Mouse (Mus musculus): Measurements from ENCODE around the gene Mag. TPM values are rescaled to one million over a fixed set of nuclear protein-coding genes. Genes with fewer than 3 reads are reported as not detected.

Mag gene
- total and polyA plus RNA-seq, 2 experiments from 2014 or later, result 14.4 to 48.7 TPM

DNA sequence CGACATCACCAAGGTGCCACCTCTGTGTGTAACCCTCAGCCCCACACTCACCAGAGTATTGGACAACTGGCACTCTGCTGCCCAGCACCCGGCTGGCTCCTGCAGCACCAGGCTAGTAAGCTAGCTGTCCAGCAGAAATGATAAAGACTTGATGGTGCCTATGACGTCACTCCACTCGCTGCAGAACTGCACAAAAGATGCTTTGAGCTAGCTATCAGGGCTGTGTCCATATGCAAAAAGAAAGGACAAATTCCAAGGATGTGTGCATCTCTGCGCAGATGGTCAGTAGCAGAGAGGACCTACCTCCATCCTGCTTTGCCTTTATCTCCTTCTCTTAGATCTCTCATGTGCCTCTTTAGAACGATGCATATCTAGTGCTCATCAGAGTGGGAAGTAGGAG lies 58.6 kb downstream of the Mag start, which contains the start of gene Ffar3:
Gene Ffar3 (minus strand): TSS at position 101 of the 400 bp plus-strand sequence.
- Histone ChIP-seq H3K9me3 (ENCODE audit: low read length) (no peaks in the 10 kb centered on the region), H3K36me3 (ENCODE audit: insufficient read depth, low read length) (no peaks in the 10 kb centered on the region), H3K4me1 (ENCODE audit: insufficient read depth, low read length) (no peaks in the 10 kb centered on the region), H3K27ac (no peak within 1 kb of the TSS), H3K4me2 (ENCODE audit: low read depth, low read length) (no peak within 1 kb of the TSS), H3K27me3 (ENCODE audit: insufficient read depth, low read length) (no peaks in the 10 kb centered on the region), H3K9ac (replicated peaks; ENCODE audit: low read length) (no peak within 1 kb of the TSS), H3K4me3 (ENCODE audit: low read length) (no peak within 1 kb of the TSS)
- WGBS, result 82% methylated on average over 6 of the region's 6 CpGs
- no peak for TF ChIP-seq CTCF (IDR thresholded peaks at IDR 0.05; ENCODE audit: low read depth)
- ATAC-seq (no peak), DNase-seq (ENCODE audit: low spot score) (no peak)

GRCm38 (mm10) chr7:30851421-30851820 lies 63.3 kb downstream of the Mag start:
- Histone ChIP-seq H3K27me3 (ENCODE audit: insufficient read depth, low read length) (no peaks in the 10 kb centered on the region), H3K36me3 (ENCODE audit: insufficient read depth, low read length) (no peaks in the 10 kb centered on the region), H3K27ac (no peak overlapping the region), H3K4me1 (ENCODE audit: insufficient read depth, low read length) (no peaks in the 10 kb centered on the region), H3K9ac (replicated peaks; ENCODE audit: low read length) (no peak overlapping the region), H3K4me3 (ENCODE audit: low read length) (no peak overlapping the region), H3K4me2 (ENCODE audit: low read depth, low read length) (no peak overlapping the region), H3K9me3 (ENCODE audit: low read length) (no peaks in the 10 kb centered on the region)
- WGBS, result 75% methylated on average over 1 of the region's 1 CpGs
- no peak for TF ChIP-seq CTCF (IDR thresholded peaks at IDR 0.05; ENCODE audit: low read depth)
- DNase-seq (ENCODE audit: low spot score) (no peak), ATAC-seq (no peak)

Other genes starting within 250 kb of the Mag start
- 22.2 and 24.1 TPM in 2 replicates for gene Haus5, start 249.9 kb downstream of the Mag start, total RNA-seq (2014; rRNA removed)
- 19.9 and 25.8 TPM in 2 replicates for gene Haus5, start 249.9 kb downstream of the Mag start, polyA plus RNA-seq (2015; fragmentation: Nextera tagmentation; extraction: Ambion mirVana)
- not detected in 2 replicates for gene Pmis2, start 243.3 kb downstream of the Mag start, total RNA-seq (2014; rRNA removed)
- gene Pmis2, start 243.3 kb downstream of the Mag start, polyA plus RNA-seq (2015; fragmentation: Nextera tagmentation; extraction: Ambion mirVana), result not detected in 2 replicates
- gene 2200002J24Rik, start 215.9 kb downstream of the Mag start, total RNA-seq (2014; rRNA removed), result not detected in 2 replicates
- 0.55 TPM in 1 of 2 replicates, not detected in the other for gene 2200002J24Rik, start 215.9 kb downstream of the Mag start, polyA plus RNA-seq (2015; fragmentation: Nextera tagmentation; extraction: Ambion mirVana)
- 2.0 and 5.3 TPM in 2 replicates for gene Atp4a, start 202.7 kb downstream of the Mag start, total RNA-seq (2014; rRNA removed)
- gene Atp4a, start 202.7 kb downstream of the Mag start, polyA plus RNA-seq (2015; fragmentation: Nextera tagmentation; extraction: Ambion mirVana), result 4.2 and 6.0 TPM in 2 replicates
- 195 and 238 TPM in 2 replicates for gene Tmem147, start 185.3 kb downstream of the Mag start, total RNA-seq (2014; rRNA removed)
- gene Tmem147, start 185.3 kb downstream of the Mag start, polyA plus RNA-seq (2015; fragmentation: Nextera tagmentation; extraction: Ambion mirVana), result 338 and 342 TPM in 2 replicates
- not detected in 2 replicates for gene Gapdhs, start 171.2 kb downstream of the Mag start, total RNA-seq (2014; rRNA removed)
- 0.32 and 0.69 TPM in 2 replicates for gene Gapdhs, start 171.2 kb downstream of the Mag start, polyA plus RNA-seq (2015; fragmentation: Nextera tagmentation; extraction: Ambion mirVana)
- 0.84 and 4.2 TPM in 2 replicates for gene Sbsn, start 163.4 kb downstream of the Mag start, total RNA-seq (2014; rRNA removed)
- gene Sbsn, start 163.4 kb downstream of the Mag start, polyA plus RNA-seq (2015; fragmentation: Nextera tagmentation; extraction: Ambion mirVana), result 2.9 and 3.0 TPM in 2 replicates
- 1.4 and 2.1 TPM in 2 replicates for gene Dmkn, start 151.1 kb downstream of the Mag start, total RNA-seq (2014; rRNA removed)
- gene Dmkn, start 151.1 kb downstream of the Mag start, polyA plus RNA-seq (2015; fragmentation: Nextera tagmentation; extraction: Ambion mirVana), result 3.9 and 5.8 TPM in 2 replicates
- not detected in 2 replicates for gene Krtdap, start 127.0 kb downstream of the Mag start, total RNA-seq (2014; rRNA removed)
- 0.66 and 1.8 TPM in 2 replicates for gene Krtdap, start 127.0 kb downstream of the Mag start, polyA plus RNA-seq (2015; fragmentation: Nextera tagmentation; extraction: Ambion mirVana)
- gene Ffar2, start 91.1 kb downstream of the Mag start, total RNA-seq (2014; rRNA removed), result 0.16 TPM in 1 of 2 replicates, not detected in the other
- gene Ffar2, start 91.1 kb downstream of the Mag start, polyA plus RNA-seq (2015; fragmentation: Nextera tagmentation; extraction: Ambion mirVana), result 0.19 and 0.23 TPM in 2 replicates
- 0.05 TPM in 1 of 2 replicates, not detected in the other for gene Ffar3, start 58.7 kb downstream of the Mag start, total RNA-seq (2014; rRNA removed)
- gene Ffar3, start 58.7 kb downstream of the Mag start, polyA plus RNA-seq (2015; fragmentation: Nextera tagmentation; extraction: Ambion mirVana), result 0.09 TPM in 1 of 2 replicates, not detected in the other
- not detected in 2 replicates for gene Ffar1, start 53.3 kb downstream of the Mag start, total RNA-seq (2014; rRNA removed)
- gene Ffar1, start 53.3 kb downstream of the Mag start, polyA plus RNA-seq (2015; fragmentation: Nextera tagmentation; extraction: Ambion mirVana), result not detected in 2 replicates
- gene Cd22, start 34.5 kb downstream of the Mag start, total RNA-seq (2014; rRNA removed), result 0.07 and 3.2 TPM in 2 replicates
- gene Cd22, start 34.5 kb downstream of the Mag start, polyA plus RNA-seq (2015; fragmentation: Nextera tagmentation; extraction: Ambion mirVana), result 0.09 and 0.20 TPM in 2 replicates
- not detected in 2 replicates for gene Hamp2, start 9.8 kb upstream of the Mag start, total RNA-seq (2014; rRNA removed)
- gene Hamp2, start 9.8 kb upstream of the Mag start, polyA plus RNA-seq (2015; fragmentation: Nextera tagmentation; extraction: Ambion mirVana), result not detected in 2 replicates
- gene Hamp, start 29.2 kb upstream of the Mag start, total RNA-seq (2014; rRNA removed), result not detected in 2 replicates
- gene Hamp, start 29.2 kb upstream of the Mag start, polyA plus RNA-seq (2015; fragmentation: Nextera tagmentation; extraction: Ambion mirVana), result not detected in 2 replicates
- 103 and 114 TPM in 2 replicates for gene Usf2, start 41.9 kb upstream of the Mag start, total RNA-seq (2014; rRNA removed)
- gene Usf2, start 41.9 kb upstream of the Mag start, polyA plus RNA-seq (2015; fragmentation: Nextera tagmentation; extraction: Ambion mirVana), result 27.1 and 28.0 TPM in 2 replicates
- gene Lsr, start 58.6 kb upstream of the Mag start, total RNA-seq (2014; rRNA removed), result 22.8 and 28.8 TPM in 2 replicates
- gene Lsr, start 58.6 kb upstream of the Mag start, polyA plus RNA-seq (2015; fragmentation: Nextera tagmentation; extraction: Ambion mirVana), result 25.3 and 25.5 TPM in 2 replicates
- 0.16 and 2.0 TPM in 2 replicates for gene Fam187b, start 58.9 kb upstream of the Mag start, total RNA-seq (2014; rRNA removed)
- 0.77 and 0.89 TPM in 2 replicates for gene Fam187b, start 58.9 kb upstream of the Mag start, polyA plus RNA-seq (2015; fragmentation: Nextera tagmentation; extraction: Ambion mirVana)
- 15.3 and 22.1 TPM in 2 replicates for gene Fxyd5, start 127.6 kb upstream of the Mag start, total RNA-seq (2014; rRNA removed)
- gene Fxyd5, start 127.6 kb upstream of the Mag start, polyA plus RNA-seq (2015; fragmentation: Nextera tagmentation; extraction: Ambion mirVana), result 33.3 and 35.3 TPM in 2 replicates
- 234 and 282 TPM in 2 replicates for gene Fxyd7, start 136.6 kb upstream of the Mag start, total RNA-seq (2014; rRNA removed)
- gene Fxyd7, start 136.6 kb upstream of the Mag start, polyA plus RNA-seq (2015; fragmentation: Nextera tagmentation; extraction: Ambion mirVana), result 466 and 477 TPM in 2 replicates
- gene Fxyd1, start 142.3 kb upstream of the Mag start, total RNA-seq (2014; rRNA removed), result 24.0 and 26.5 TPM in 2 replicates
- gene Fxyd1, start 142.3 kb upstream of the Mag start, polyA plus RNA-seq (2015; fragmentation: Nextera tagmentation; extraction: Ambion mirVana), result 129 and 150 TPM in 2 replicates
- gene Lgi4, start 144.5 kb upstream of the Mag start, total RNA-seq (2014; rRNA removed), result 1.9 and 5.9 TPM in 2 replicates
- 1.2 and 1.3 TPM in 2 replicates for gene Lgi4, start 144.5 kb upstream of the Mag start, polyA plus RNA-seq (2015; fragmentation: Nextera tagmentation; extraction: Ambion mirVana)
- gene Fxyd3, start 161.8 kb upstream of the Mag start, total RNA-seq (2014; rRNA removed), result not detected in 2 replicates
- gene Fxyd3, start 161.8 kb upstream of the Mag start, polyA plus RNA-seq (2015; fragmentation: Nextera tagmentation; extraction: Ambion mirVana), result 1.2 and 1.5 TPM in 2 replicates
- gene Hpn, start 200.4 kb upstream of the Mag start, total RNA-seq (2014; rRNA removed), result not detected in 2 replicates
- 0.88 and 1.3 TPM in 2 replicates for gene Hpn, start 200.4 kb upstream of the Mag start, polyA plus RNA-seq (2015; fragmentation: Nextera tagmentation; extraction: Ambion mirVana)
- 65.7 and 69.5 TPM in 2 replicates for gene Scn1b, start 212.1 kb upstream of the Mag start, total RNA-seq (2014; rRNA removed)
- gene Scn1b, start 212.1 kb upstream of the Mag start, polyA plus RNA-seq (2015; fragmentation: Nextera tagmentation; extraction: Ambion mirVana), result 44.3 and 46.0 TPM in 2 replicates
- gene Gramd1a, start 241.0 kb upstream of the Mag start, total RNA-seq (2014; rRNA removed), result 256 and 258 TPM in 2 replicates
- gene Gramd1a, start 241.0 kb upstream of the Mag start, polyA plus RNA-seq (2015; fragmentation: Nextera tagmentation; extraction: Ambion mirVana), result 137 and 143 TPM in 2 replicates

Measured in hindbrain, postnatal 0 days (tissue).